ENCODE assay signal across 16 mouse cellular contexts in genomic region chr3:33982746-33983145, GRCm38 (mm10). TPM values are rescaled to one million over a fixed set of nuclear protein-coding genes. Genes with fewer than 3 reads are reported as not detected.
DNase-seq lines count a peak whose midpoint lies in the region; TF ChIP-seq lines count a peak whose summit lies in the region.
"Had no signal": no experiment of that assay in that cellular context is flagged by ENCODE, and none has a peak within 500 bp of the region (broad histone marks: within the 10 kb centered on the region; RNA-seq: fewer than 3 reads in every experiment).

No protein-coding gene starts in this region.

- no peak for TF ChIP-seq CTCF in gastrocnemius, adult 2 months (IDR thresholded peaks at IDR 0.05)
- no peak for TF ChIP-seq CTCF in heart, adult 2 months (IDR thresholded peaks at IDR 0.05)

- TF ChIP-seq EP300 in heart, adult 2 months (IDR thresholded peaks at IDR 0.05; ENCODE audit: insufficient read depth, low read depth, low read length), result 0 out of 2 replicates have a peak, but pooled peaks have one; percentile 50

- no peaks in the 10 kb centered on the region; the same call in 1 of the 2 replicates for H3K4me1 ChIP-seq in heart, adult 2 months (ENCODE audit: control insufficient read depth, insufficient read depth, low read length)
- H3K4me1 ChIP-seq: embryonic facial prominence, embryonic 10.5 days; heart, embryonic 15.5 days; hindbrain, embryonic 13.5 days had no signal

- 49% methylated on average over 5 of the region's 5 CpGs for WGBS in heart, adult 2 months

- no peak overlapping the region for H3K4me3 ChIP-seq in gastrocnemius, adult 2 months
- no peak overlapping the region for H3K4me3 ChIP-seq in heart, adult 2 months
- H3K4me3 ChIP-seq: embryonic facial prominence, embryonic 10.5 days; heart, embryonic 15.5 days; hindbrain, embryonic 13.5 days had no signal

- no peaks in the 10 kb centered on the region for H3K27me3 ChIP-seq in heart, adult 2 months (ENCODE audit: control insufficient read depth, insufficient read depth, low read length)
- H3K27me3 ChIP-seq: CH12.LX; heart, embryonic 15.5 days; hindbrain, embryonic 13.5 days had no signal

- TF ChIP-seq POLR2A in heart, adult 2 months (IDR thresholded peaks at IDR 0.05; ENCODE audit: insufficient read depth, low read depth, low read length), result no peak

- no peaks in the 10 kb centered on the region for H3K36me3 ChIP-seq in heart, adult 2 months (ENCODE audit: control insufficient read depth, insufficient read depth, low read length)
- H3K36me3 ChIP-seq: embryonic facial prominence, embryonic 10.5 days; heart, embryonic 15.5 days; hindbrain, embryonic 13.5 days had no signal

- no peak overlapping the region for H3K9ac ChIP-seq in heart, adult 2 months (ENCODE audit: low read depth, low read length)
- H3K9ac ChIP-seq: heart, embryonic 15.5 days; hindbrain, embryonic 13.5 days had no signal

- intact Hi-C loops in gastrocnemius, adult 2 months (cut with DNase I), result no loop called here
- intact Hi-C loops in gastrocnemius, postnatal 14 days (cut with DNase I; ENCODE audit: low total_unique reads), result no loop called here
- intact Hi-C loops in heart, adult 2 months (cut with DNase I), result loop anchor here (2.0 kb wide), 1 partner anchor 26 kb away; no protein-coding TSS in a partner anchor
- intact Hi-C loops in heart, postnatal 14 days (cut with DNase I), result no loop called here

- DNase-seq in gastrocnemius, adult 2 months, result peak; percentile 60
- DNase-seq in gastrocnemius, postnatal 14 days, result no peak
- DNase-seq in heart, adult 2 months, result peak in 1 of 2 experiments; percentile 18
- DNase-seq in heart, postnatal 14 days, result no peak
- peak; percentile 56 for DNase-seq in gastrocnemius, postnatal 25 days
- peak; percentile 78 for DNase-seq in skeletal muscle tissue, adult 2 months (ENCODE audit: low read depth, low spot score)
- DNase-seq: adrenal gland, postnatal 14 days; cerebellum, adult 18-20 months; cerebellum, adult 9-11 months; kidney, adult 11 months; kidney, adult 9 months had no signal

- no peaks in the 10 kb centered on the region for H3K79me2 ChIP-seq in heart, adult 2 months (replicated peaks; ENCODE audit: control insufficient read depth, insufficient read depth, low read length)

- peak overlapping the region; percentile 76 for H3K27ac ChIP-seq in gastrocnemius, adult 2 months
- peak overlapping the region; percentile 41 for H3K27ac ChIP-seq in heart, adult 2 months
- H3K27ac ChIP-seq: embryonic facial prominence, embryonic 10.5 days; heart, embryonic 15.5 days; hindbrain, embryonic 13.5 days; hindbrain, postnatal 0 days had no signal

RNA-seq across cellular contexts. Expression of gene Fxr1, which starts 37.0 kb away (rescaled TPM):
- 100 to 1,000 TPM; 397 to 430 TPM for total RNA-seq in gastrocnemius, adult 2 months (2021)
- 100 to 1,000 TPM; 388 to 401 TPM for total RNA-seq in gastrocnemius, postnatal 14 days (2021)
- total RNA-seq in heart, adult 2 months (2021), result 100 to 1,000 TPM; 177 to 197 TPM
- polyA plus RNA-seq in heart, adult 2 months (2012; rRNA removed), result 32.2 and 73.2 TPM in 2 replicates
- 100 to 1,000 TPM; 158 to 160 TPM for total RNA-seq in heart, postnatal 14 days (2021)
- 100 to 1,000 TPM; 381 to 419 TPM for total RNA-seq in gastrocnemius, postnatal 25 days (2021)

Comparison
In these comparisons a context has a peak if more than half of its experiments do, and no peak if none do; other contexts are left out.
1. DNase-seq: peak in gastrocnemius, adult 2 months (single experiment), gastrocnemius, postnatal 25 days (single experiment) and skeletal muscle tissue, adult 2 months (single experiment); none in gastrocnemius, postnatal 14 days (single experiment) and heart, postnatal 14 days (0 of 2).